Comparison of ENCODE assay signal across 13 mouse cellular contexts in genomic region chr3:130940302-130940867, GRCm38 (mm10).
DNase-seq lines count a peak whose midpoint lies in the region; ATAC-seq lines count a peak whose summit lies in the region.
"Had no signal": no experiment of that assay in that cellular context is flagged by ENCODE, and none has a peak within 500 bp of the region (broad histone marks: within the 10 kb centered on the region; RNA-seq: fewer than 3 reads in every experiment).

No protein-coding gene starts in this region.

- no peak overlapping the region for H3K27ac ChIP-seq in hindbrain, embryonic 16.5 days (ENCODE audit: low read depth, low read length)
- no peak overlapping the region for H3K27ac ChIP-seq in hindbrain, embryonic 10.5 days
- H3K27ac ChIP-seq in kidney, embryonic 15.5 days, result no peak overlapping the region
- H3K27ac ChIP-seq: liver, embryonic 13.5 days; midbrain, embryonic 13.5 days had no signal

- H3K9me3 ChIP-seq in hindbrain, embryonic 16.5 days (ENCODE audit: control insufficient read depth, low read length), result no peaks in the 10 kb centered on the region
- no peaks in the 10 kb centered on the region for H3K9me3 ChIP-seq in hindbrain, embryonic 10.5 days
- H3K9me3 ChIP-seq in kidney, embryonic 15.5 days (replicated peaks), result no peaks in the 10 kb centered on the region
- H3K9me3 ChIP-seq: liver, embryonic 13.5 days; midbrain, embryonic 13.5 days had no signal

- WGBS in hindbrain, embryonic 16.5 days, result 68% methylated on average over 5 of the region's 5 CpGs
- 85% methylated on average over 5 of the region's 5 CpGs for WGBS in hindbrain, embryonic 10.5 days
- WGBS in kidney, embryonic 15.5 days, result 63% methylated on average over 5 of the region's 5 CpGs

- H3K4me1 ChIP-seq in hindbrain, embryonic 16.5 days (ENCODE audit: control insufficient read depth, insufficient read depth, low read depth, low read length), result peaks cover 1% of the 10 kb centered on the region
- peaks cover 16% of the 10 kb centered on the region for H3K4me1 ChIP-seq in hindbrain, embryonic 10.5 days (replicated peaks)
- H3K4me1 ChIP-seq in kidney, embryonic 15.5 days, result peaks cover 12% of the 10 kb centered on the region
- H3K4me1 ChIP-seq: liver, embryonic 13.5 days had no signal

- ATAC-seq in hindbrain, embryonic 16.5 days, result peak; percentile 86
- no peak for ATAC-seq in kidney, embryonic 15.5 days (replicated peaks; ENCODE audit: low FRiP score)
- ATAC-seq: midbrain, embryonic 13.5 days had no signal

- no peaks in the 10 kb centered on the region for H3K36me3 ChIP-seq in hindbrain, embryonic 16.5 days (ENCODE audit: control insufficient read depth, insufficient read depth, low read length)
- no peaks in the 10 kb centered on the region for H3K36me3 ChIP-seq in hindbrain, embryonic 10.5 days
- no peaks in the 10 kb centered on the region for H3K36me3 ChIP-seq in kidney, embryonic 15.5 days
- H3K36me3 ChIP-seq: liver, embryonic 13.5 days; midbrain, embryonic 13.5 days had no signal

- no peak overlapping the region for H3K9ac ChIP-seq in hindbrain, embryonic 16.5 days (ENCODE audit: low read depth, low read length)
- no peak overlapping the region for H3K9ac ChIP-seq in kidney, embryonic 15.5 days
- H3K9ac ChIP-seq: liver, embryonic 13.5 days; midbrain, embryonic 13.5 days had no signal

- no peak overlapping the region for H3K4me2 ChIP-seq in hindbrain, embryonic 16.5 days (ENCODE audit: low read length)
- no peak overlapping the region for H3K4me2 ChIP-seq in kidney, embryonic 15.5 days
- H3K4me2 ChIP-seq: liver, embryonic 13.5 days; midbrain, embryonic 13.5 days had no signal

- no peaks in the 10 kb centered on the region for H3K27me3 ChIP-seq in hindbrain, embryonic 16.5 days (replicated peaks; ENCODE audit: control insufficient read depth, insufficient read depth, low read length)
- peaks cover 9% of the 10 kb centered on the region; the same call in 1 of the 2 replicates for H3K27me3 ChIP-seq in hindbrain, embryonic 10.5 days (ENCODE audit: insufficient read depth, poor library complexity, severe bottlenecking)
- no peaks in the 10 kb centered on the region for H3K27me3 ChIP-seq in kidney, embryonic 15.5 days
- H3K27me3 ChIP-seq: liver, embryonic 13.5 days; midbrain, embryonic 13.5 days had no signal

- no peak for DNase-seq in hindbrain, embryonic 10.5 days (ENCODE audit: low spot score)
- DNase-seq in thymus, postnatal 4 days, result peak; percentile 25
- no peak for DNase-seq in thymus, postnatal 25 days
- peak; percentile 70 for DNase-seq in fat pad, adult 2 months (ENCODE audit: extremely low read depth, low read depth, low spot score)
- peak; percentile 28 for DNase-seq in skeletal muscle tissue, adult 2 months (ENCODE audit: low read depth, low spot score)
- no peak for DNase-seq in cerebellum, adult 11 months
- DNase-seq: layer of hippocampus, postnatal 36 days; liver, embryonic 13.5 days; thymus, postnatal 14 days had no signal

- H3K4me3 ChIP-seq in hindbrain, embryonic 16.5 days (ENCODE audit: low read length), result no peak overlapping the region
- H3K4me3 ChIP-seq in hindbrain, embryonic 10.5 days, result no peak overlapping the region
- H3K4me3 ChIP-seq in kidney, embryonic 15.5 days (replicated peaks), result no peak overlapping the region
- H3K4me3 ChIP-seq: erythroblast, embryonic 14.5 days; liver, embryonic 13.5 days; midbrain, embryonic 13.5 days had no signal

Comparison
In these comparisons a context has a peak if more than half of its experiments do, and no peak if none do; other contexts are left out.
1. DNase-seq: peak in thymus, postnatal 4 days (single experiment), fat pad, adult 2 months (single experiment) and skeletal muscle tissue, adult 2 months (single experiment); none in hindbrain, embryonic 10.5 days (single experiment), thymus, postnatal 25 days (single experiment) and cerebellum, adult 11 months (single experiment).